Mouse (Mus musculus): Measurements from ENCODE around the gene Mrpl24.

DNA sequence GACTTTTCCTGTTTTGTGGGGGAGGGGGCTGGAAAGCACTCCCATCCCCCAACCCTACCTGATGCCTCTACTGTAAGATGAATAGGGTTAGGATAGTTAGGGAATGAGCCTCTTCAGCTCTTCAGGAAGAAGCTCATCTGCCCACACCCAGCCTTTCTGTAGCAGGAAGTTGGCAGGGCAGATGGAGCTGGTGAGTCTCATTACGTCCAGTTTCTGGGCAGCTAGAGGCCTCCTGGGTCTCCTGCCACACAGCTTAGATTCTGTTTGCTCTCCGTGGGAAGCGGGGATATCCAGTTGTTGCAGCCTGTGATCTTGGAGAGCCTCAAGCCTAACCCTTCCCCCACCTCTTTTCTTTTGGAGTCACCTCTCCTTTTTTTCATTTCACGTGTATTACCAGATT lies 9.4 kb upstream of the Mrpl24 start:
- no peak for TF ChIP-seq POLR2A (IDR thresholded peaks at IDR 0.05; ENCODE audit: control insufficient read depth, low read depth, low read length)
- TF ChIP-seq CTCF (IDR thresholded peaks at IDR 0.05; ENCODE audit: control insufficient read depth, insufficient read depth, insufficient replicate concordance, low read depth, low read length): no peak

Measured in testis, adult 2 months (tissue).